Mouse (Mus musculus) liver, embryonic 16.5 days (tissue): ENCODE measurements at regions not wholly inside any gene's neighbourhood (a gene's known extent, or its start where the extent isn't known, plus 50 kb on each side); places are given as distances from the start of the nearest gene placed in this dataset.

Source experiments
- ATAC-seq: fragments of 200-750 bp; cut with Nextera tagmentation; 2 replicates; pipeline ENCODE4 v1.8.0; 2017; ENCODE audit warnings: low read depth, mild to moderate bottlenecking, moderate number of reproducible peaks, moderate library complexity
- H3K27ac ChIP-seq: fragments of 300-500 bp; sonication (generic); 2 replicates; pipeline ENCODE4 v1.5.1; 2014; ENCODE audit warnings: mild to moderate bottlenecking, low read length
- H3K27me3 ChIP-seq: fragments of 300-500 bp; sonication (generic); 2 replicates; pipeline ENCODE4 v1.6.1; 2014; ENCODE audit warnings: low read depth, low read length, mixed read lengths; ENCODE audit not compliant: control insufficient read depth, insufficient read depth
- H3K36me3 ChIP-seq: fragments of 300-500 bp; sonication (generic); 2 replicates; pipeline ENCODE4 v1.6.1; 2014; ENCODE audit warnings: mild to moderate bottlenecking; ENCODE audit not compliant: control insufficient read depth, insufficient read depth
- H3K4me1 ChIP-seq: fragments of 300-500 bp; sonication (generic); 2 replicates; pipeline ENCODE4 v1.6.1; 2014; ENCODE audit warnings: low read depth, low read length, mixed read lengths; ENCODE audit not compliant: control insufficient read depth
- H3K4me2 ChIP-seq: fragments of 300-500 bp; sonication (generic); 2 replicates; pipeline ENCODE4 v1.6.1; 2014; ENCODE audit warnings: low read depth, low read length, mixed read lengths
- H3K4me3 ChIP-seq: fragments of 300-500 bp; sonication (generic); 2 replicates; pipeline ENCODE4 v1.5.1; 2014; ENCODE audit warnings: low read depth, mild to moderate bottlenecking, low read length
- H3K9ac ChIP-seq: fragments of 300-500 bp; sonication (generic); 2 replicates; pipeline ENCODE4 v1.6.1; 2014; ENCODE audit warnings: low read depth, low read length
- H3K9me3 ChIP-seq: fragments of 300-500 bp; sonication (generic); replicated peaks from 2 replicates; pipeline ENCODE4 v1.6.1; 2016; ENCODE audit warnings: low read length; ENCODE audit not compliant: control insufficient read depth
- WGBS: fragments of 180-500 bp; shearing (Covaris S2); extraction: QIAGEN DNeasy Blood & Tissue Kit; methylation state at CpG from one replicate; pipeline ENCODE4 v1.1.7; 2014; ENCODE audit not compliant: insufficient replicate concordance; 5-methylcytosine and 5-hydroxymethylcytosine counted together

DNA sequence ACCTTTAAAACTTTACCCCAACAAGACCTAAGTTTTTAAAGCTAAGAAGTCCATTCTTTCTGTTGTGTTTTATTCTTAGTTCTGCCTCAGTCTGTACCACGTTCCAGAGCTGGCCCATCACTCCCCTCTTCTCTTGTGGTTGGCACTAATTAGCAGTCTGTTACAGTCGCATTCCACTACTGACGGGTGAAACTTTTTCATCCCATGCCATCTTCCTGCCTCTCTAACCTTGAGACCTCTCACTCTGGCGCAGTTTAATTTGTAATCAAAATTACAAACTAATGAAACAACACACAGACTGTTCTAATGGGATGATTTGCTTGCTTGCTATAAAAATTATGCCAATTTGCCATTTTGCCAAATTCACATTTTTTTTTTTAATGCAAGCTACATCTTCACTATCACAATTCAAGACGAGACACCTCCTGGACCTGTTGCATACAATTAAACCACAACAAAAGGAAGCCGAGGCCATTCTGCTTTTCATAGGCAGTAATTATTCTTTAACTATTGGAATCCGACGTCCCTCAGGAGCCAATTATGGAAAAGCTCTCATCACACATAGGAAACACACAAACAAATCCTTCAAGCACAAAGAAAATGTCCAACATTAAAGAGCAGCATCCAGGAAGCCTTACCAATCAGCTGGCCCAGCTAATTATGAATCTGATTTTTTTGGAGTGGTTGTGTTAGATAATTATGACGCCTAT is 138.1 kb upstream of the Irx5 start:
- H3K4me3 ChIP-seq = no peak overlapping the region
- H3K4me2 ChIP-seq = no peak overlapping the region
- no peaks in the 10 kb centered on the region for H3K9me3 ChIP-seq
- ATAC-seq = no peak
- H3K36me3 ChIP-seq = no peaks in the 10 kb centered on the region
- WGBS = 56% methylated on average over 9 of the region's 9 CpGs
- H3K27ac ChIP-seq = no peak overlapping the region
- no peak overlapping the region for H3K9ac ChIP-seq
- peaks cover 2% of the 10 kb centered on the region; the same call in 1 of the 2 replicates for H3K27me3 ChIP-seq
- no peaks in the 10 kb centered on the region for H3K4me1 ChIP-seq

GRCm38 (mm10) chr8:92217521-92217920 is 139.9 kb upstream of the Irx5 start:
- H3K4me3 ChIP-seq = no peak overlapping the region
- H3K36me3 ChIP-seq = no peaks in the 10 kb centered on the region
- H3K4me2 ChIP-seq = no peak overlapping the region
- no peaks in the 10 kb centered on the region for H3K9me3 ChIP-seq
- no peak overlapping the region for H3K9ac ChIP-seq
- 63% methylated on average over 2 of the region's 2 CpGs for WGBS
- no peak for ATAC-seq
- no peak overlapping the region for H3K27ac ChIP-seq
- H3K4me1 ChIP-seq = no peaks in the 10 kb centered on the region
- peaks cover 2% of the 10 kb centered on the region; the same call in 1 of the 2 replicates for H3K27me3 ChIP-seq

GRCm38 (mm10) chr8:92216176-92216575 is 141.2 kb upstream of the Irx5 start:
- Histone ChIP-seq H3K4me2 (no peak overlapping the region), H3K9ac (no peak overlapping the region), H3K27me3 (peaks cover 2% of the 10 kb centered on the region; the same call in 1 of the 2 replicates), H3K9me3 (no peaks in the 10 kb centered on the region), H3K4me3 (no peak overlapping the region), H3K27ac (no peak overlapping the region), H3K36me3 (no peaks in the 10 kb centered on the region), H3K4me1 (no peaks in the 10 kb centered on the region)
- 9% methylated on average over 4 of the region's 5 CpGs for WGBS
- no peak for ATAC-seq

DNA sequence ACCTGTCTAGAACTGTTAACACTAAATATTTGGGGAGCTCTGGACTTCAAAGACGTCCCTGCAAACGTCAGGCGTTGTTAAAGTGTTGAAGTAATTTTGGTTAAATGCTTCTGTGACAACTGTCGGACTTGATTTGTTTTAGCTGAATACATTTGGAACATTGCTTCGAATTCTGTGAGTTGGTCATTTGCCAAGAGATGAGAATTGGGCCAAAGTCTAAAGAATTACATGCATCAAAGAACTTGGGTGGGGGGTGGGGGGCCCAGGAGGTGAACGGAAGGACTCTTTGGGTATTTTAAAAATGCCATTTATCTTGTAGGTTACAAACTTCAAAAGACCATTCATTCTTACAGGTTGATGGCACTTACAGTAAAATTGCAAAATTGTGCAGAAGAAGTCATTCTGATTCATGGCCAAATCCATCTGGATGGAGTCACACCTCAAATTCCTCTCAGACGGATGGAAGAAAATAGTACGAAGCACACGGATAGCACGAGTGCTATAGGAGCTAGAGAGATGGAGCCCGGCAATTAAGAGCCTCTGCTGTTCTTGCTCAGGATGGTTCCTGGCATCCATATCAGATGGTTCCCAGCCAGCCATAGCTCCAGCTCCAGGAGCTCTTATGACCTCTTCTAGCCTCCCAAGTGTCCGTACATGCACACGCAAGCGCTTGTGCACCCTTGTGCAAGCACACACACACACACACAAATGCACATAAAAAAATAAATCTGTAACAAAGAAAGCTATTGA is 144.5 kb upstream of the Irx5 start:
- H3K4me3 ChIP-seq = no peak overlapping the region
- no peak overlapping the region for H3K27ac ChIP-seq
- ATAC-seq = no peak
- H3K9ac ChIP-seq = no peak overlapping the region
- WGBS = 70% methylated on average over 14 of the region's 14 CpGs
- H3K36me3 ChIP-seq = no peaks in the 10 kb centered on the region
- H3K4me2 ChIP-seq = no peak overlapping the region
- peaks cover 2% of the 10 kb centered on the region; the same call in 1 of the 2 replicates for H3K27me3 ChIP-seq
- no peaks in the 10 kb centered on the region for H3K4me1 ChIP-seq
- H3K9me3 ChIP-seq = no peaks in the 10 kb centered on the region

- Histone ChIP-seq H3K36me3 (no peaks in the 10 kb centered on the region), H3K27me3 (no peaks in the 10 kb centered on the region), H3K9ac (no peak overlapping the region), H3K27ac (no peak overlapping the region), H3K4me1 (no peaks in the 10 kb centered on the region), H3K4me3 (no peak overlapping the region), H3K9me3 (no peaks in the 10 kb centered on the region), H3K4me2 (no peak overlapping the region)
- ATAC-seq = no peak
- 46% methylated on average over 5 of the region's 5 CpGs for WGBS
These were observed 148.3 kb upstream of the Irx5 start for GRCm38 (mm10) chr8:92209081-92209480.

DNA sequence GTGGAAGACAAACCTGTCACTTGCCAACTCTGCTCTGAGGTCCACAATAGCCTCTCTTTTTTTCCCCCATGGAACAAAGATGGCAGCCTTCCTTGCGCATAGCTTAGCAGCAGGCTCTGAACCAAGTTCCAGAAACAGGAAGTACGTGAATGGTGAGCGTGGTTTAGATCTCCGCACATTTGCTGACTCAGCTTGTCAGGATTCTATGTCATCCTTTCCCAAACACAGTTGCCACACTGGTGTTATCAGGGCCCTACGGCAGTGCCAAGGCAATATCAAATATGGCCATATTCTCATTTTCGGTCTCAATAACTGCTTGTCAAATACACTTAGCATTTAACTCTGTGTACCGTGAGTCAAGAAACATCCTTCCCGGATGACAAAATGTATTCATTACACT is 161.8 kb upstream of the Irx5 start:
- no peaks in the 10 kb centered on the region for H3K36me3 ChIP-seq
- H3K4me1 ChIP-seq = no peaks in the 10 kb centered on the region
- H3K4me2 ChIP-seq = no peak overlapping the region
- no peak overlapping the region for H3K4me3 ChIP-seq
- no peak for ATAC-seq
- H3K27ac ChIP-seq = no peak overlapping the region
- H3K9me3 ChIP-seq = no peaks in the 10 kb centered on the region
- H3K27me3 ChIP-seq = no peaks in the 10 kb centered on the region
- H3K9ac ChIP-seq = no peak overlapping the region
- WGBS = 74% methylated on average over 8 of the region's 8 CpGs

DNA sequence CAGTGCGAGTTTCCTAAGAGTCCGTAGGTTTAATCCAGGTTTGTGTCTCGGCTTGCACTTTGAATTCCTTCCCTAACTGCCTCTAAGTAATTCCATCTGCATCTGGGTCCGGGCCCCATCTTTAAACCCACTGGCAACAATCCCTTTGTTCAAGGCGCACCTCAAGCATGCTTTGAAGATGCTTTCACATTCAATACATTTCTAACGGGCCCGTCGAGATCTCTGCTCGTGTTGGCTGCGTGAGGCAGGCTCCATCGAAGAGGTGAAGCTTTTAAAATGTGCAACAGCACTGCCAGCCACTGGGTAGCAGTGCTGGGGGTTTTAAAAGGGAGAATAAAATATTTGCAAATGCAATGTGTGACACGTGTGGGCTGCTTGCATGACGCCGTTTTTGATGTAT is 163.4 kb upstream of the Irx5 start:
- 55% methylated on average over 14 of the region's 14 CpGs for WGBS
- Histone ChIP-seq H3K4me2 (no peak overlapping the region), H3K27ac (no peak overlapping the region), H3K4me3 (no peak overlapping the region), H3K36me3 (no peaks in the 10 kb centered on the region), H3K9me3 (no peaks in the 10 kb centered on the region), H3K27me3 (no peaks in the 10 kb centered on the region), H3K4me1 (no peaks in the 10 kb centered on the region), H3K9ac (no peak overlapping the region)
- no peak for ATAC-seq

DNA sequence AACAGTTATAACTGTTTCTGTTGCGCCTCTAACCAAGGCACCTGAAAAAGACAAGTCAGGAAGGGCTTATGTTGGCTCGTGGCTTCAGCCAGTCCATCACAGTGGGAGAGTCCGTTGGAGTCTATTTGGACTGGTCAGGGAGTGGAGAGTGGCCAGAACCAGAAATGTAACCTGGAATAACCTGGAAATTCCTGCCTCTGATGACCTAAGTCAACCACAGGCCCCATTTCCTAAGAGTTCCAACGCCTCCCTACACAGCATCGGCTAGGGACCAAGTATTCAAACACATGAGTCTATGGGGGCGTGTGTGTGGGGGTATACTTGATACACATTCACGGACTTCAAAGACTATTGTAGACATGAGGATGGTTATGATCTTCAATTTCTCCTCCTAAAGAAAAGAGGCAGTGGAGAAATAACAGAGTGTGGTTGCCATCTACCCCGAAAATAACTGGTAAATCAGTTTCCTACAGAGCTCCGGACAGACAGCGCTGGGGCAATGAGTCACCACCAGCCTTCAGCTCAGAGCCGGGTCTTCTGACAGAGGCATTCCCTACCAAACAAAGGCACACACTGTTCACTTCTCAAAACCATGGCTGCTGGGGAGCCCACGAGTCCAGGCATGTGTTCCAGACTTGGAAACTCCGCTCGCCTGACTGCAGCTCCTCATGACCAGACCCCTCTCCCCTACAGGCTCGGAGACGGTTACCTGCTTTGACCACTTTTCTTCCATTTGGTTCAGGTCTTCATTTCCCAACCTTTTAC is 167.0 kb upstream of the Irx5 start:
- H3K4me2 ChIP-seq = no peak overlapping the region
- H3K27ac ChIP-seq = no peak overlapping the region
- no peaks in the 10 kb centered on the region for H3K9me3 ChIP-seq
- no peaks in the 10 kb centered on the region for H3K27me3 ChIP-seq
- no peak overlapping the region for H3K4me3 ChIP-seq
- H3K4me1 ChIP-seq = no peaks in the 10 kb centered on the region
- ATAC-seq = no peak
- WGBS = 74% methylated on average over 16 of the region's 16 CpGs
- H3K9ac ChIP-seq = no peak overlapping the region
- no peaks in the 10 kb centered on the region for H3K36me3 ChIP-seq

DNA sequence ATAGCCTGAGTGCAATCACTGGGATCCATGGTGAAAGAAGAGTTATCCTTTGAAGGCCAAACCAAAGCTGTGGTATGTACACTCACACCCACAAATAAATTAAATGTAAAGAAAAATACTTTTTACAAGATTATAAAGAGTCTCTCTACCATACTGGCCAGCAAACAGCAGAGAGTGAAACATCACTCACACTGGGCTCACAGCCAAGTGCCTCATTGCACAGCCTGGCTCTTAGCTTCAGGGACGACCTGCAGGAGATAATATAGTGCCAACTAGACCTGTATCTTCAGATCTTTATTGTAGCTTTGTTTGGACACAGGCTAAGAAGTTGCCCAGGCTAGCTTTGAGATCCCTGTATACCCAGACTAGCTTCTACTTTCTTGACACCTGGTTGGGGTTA is 174.1 kb upstream of the Irx5 start:
- H3K27ac ChIP-seq = no peak overlapping the region
- no peaks in the 10 kb centered on the region for H3K4me1 ChIP-seq
- H3K27me3 ChIP-seq = no peaks in the 10 kb centered on the region
- ATAC-seq = no peak
- H3K9me3 ChIP-seq = no peaks in the 10 kb centered on the region
- no peaks in the 10 kb centered on the region for H3K36me3 ChIP-seq
- H3K4me3 ChIP-seq = no peak overlapping the region
- WGBS = 24% methylated on average over 1 of the region's 1 CpGs
- H3K4me2 ChIP-seq = no peak overlapping the region
- no peak overlapping the region for H3K9ac ChIP-seq
